Mouse (Mus musculus) liver, embryonic 14.5 days (tissue): ENCODE measurements around the gene Kcnj8.

Experiments
- CTCF ChIP-seq: IDR thresholded peaks from 2 replicates; pipeline ENCODE4 v1.5.1; 2016; ENCODE audit warnings: antibody characterized with exemption, low read depth, control low read depth
- EP300 ChIP-seq: IDR thresholded peaks from 2 replicates; pipeline ENCODE4 v1.6.1; 2016; ENCODE audit warnings: antibody characterized with exemption, low read depth

DNA sequence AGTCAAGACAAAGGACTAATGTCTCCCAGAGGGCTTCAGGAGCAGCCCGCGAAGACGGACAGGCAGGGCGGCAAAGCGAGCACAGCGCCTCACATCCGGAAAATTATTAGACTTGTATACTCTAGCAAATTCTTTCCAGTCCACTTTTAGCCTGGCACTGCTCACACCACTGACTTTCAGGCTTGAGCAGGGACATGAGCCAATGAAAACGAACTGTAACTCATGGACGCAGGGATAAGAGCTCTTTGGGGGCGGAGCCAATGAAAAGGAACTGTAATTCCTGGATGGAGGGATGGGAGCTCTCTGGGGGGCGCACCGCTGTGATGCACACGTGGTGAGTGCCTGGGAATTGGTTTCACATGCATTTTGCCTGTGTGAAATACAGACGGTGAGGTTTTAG lies 26.3 kb downstream of the Kcnj8 start:
- TF ChIP-seq CTCF: no peak
- no peak for TF ChIP-seq EP300
